Mouse (Mus musculus): ENCODE data around the gene Kcnip3. TPM values are rescaled to one million over a fixed set of nuclear protein-coding genes. Genes with fewer than 3 reads are reported as not detected.

Gene Kcnip3
- polyA plus RNA-seq, 1 experiment from 2014 or later, result 3.5 TPM

DNA sequence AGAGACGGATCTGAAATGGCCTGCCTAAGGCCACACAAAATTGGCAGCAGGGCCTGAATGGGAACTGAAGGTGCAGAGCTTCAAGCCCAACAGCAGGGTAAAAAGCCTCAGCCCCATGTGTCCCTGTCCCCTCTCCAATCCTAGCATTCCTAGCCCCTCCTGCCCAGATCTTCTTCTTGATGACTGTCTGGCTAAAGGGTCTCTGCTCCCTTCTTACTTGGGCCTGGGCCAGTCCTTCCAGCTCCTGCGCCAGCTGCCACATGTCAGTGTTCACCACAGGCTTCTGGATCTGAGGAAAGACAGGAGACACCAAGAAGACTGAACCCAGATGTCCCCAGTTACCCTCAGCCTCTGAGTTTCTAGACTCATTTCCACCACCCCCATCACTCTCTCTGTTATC, 9.7 kb upstream of the Kcnip3 start:
- no peak overlapping the region for H3K27ac ChIP-seq (replicated peaks)
- no peak overlapping the region for H3K4me3 ChIP-seq
- no peak overlapping the region for H3K9ac ChIP-seq (replicated peaks)
- H3K4me1 ChIP-seq, result no peaks in the 10 kb centered on the region
- no peak for ATAC-seq (ENCODE audit: low FRiP score, low read depth)
- peaks cover 18% of the 10 kb centered on the region for H3K27me3 ChIP-seq
- WGBS, result 86% methylated on average over 2 of the region's 2 CpGs
- no peaks in the 10 kb centered on the region for H3K36me3 ChIP-seq
- no peak overlapping the region for H3K4me2 ChIP-seq (replicated peaks)
- no peaks in the 10 kb centered on the region for H3K9me3 ChIP-seq

DNA sequence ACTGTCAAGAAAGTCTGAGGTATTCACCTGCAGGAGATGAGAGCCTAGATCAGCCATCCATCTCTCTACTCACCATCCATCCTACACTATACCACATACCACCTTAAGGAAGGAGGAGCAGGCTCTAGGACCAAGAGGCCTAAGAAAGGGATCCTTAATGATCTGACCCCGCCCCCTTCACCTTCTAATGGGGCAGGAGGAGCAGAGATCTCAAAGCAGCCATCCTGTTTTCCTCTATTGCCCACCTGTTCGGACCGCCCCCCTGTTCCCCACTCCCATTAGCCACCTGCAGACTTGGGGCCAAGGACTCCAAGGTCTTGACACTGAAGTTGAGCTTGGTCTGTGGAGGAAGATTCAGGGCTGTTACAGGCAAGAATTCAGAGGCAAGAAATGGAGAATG, 8.5 kb upstream of the Kcnip3 start:
- ATAC-seq (ENCODE audit: low FRiP score, low read depth), result no peak
- Histone ChIP-seq H3K4me2 (replicated peaks) (no peak overlapping the region), H3K4me1 (no peaks in the 10 kb centered on the region), H3K9ac (replicated peaks) (no peak overlapping the region), H3K27ac (replicated peaks) (no peak overlapping the region), H3K4me3 (no peak overlapping the region), H3K36me3 (no peaks in the 10 kb centered on the region), H3K27me3 (peaks cover 18% of the 10 kb centered on the region), H3K9me3 (no peaks in the 10 kb centered on the region)
- 76% methylated on average over 3 of the region's 3 CpGs for WGBS

DNA sequence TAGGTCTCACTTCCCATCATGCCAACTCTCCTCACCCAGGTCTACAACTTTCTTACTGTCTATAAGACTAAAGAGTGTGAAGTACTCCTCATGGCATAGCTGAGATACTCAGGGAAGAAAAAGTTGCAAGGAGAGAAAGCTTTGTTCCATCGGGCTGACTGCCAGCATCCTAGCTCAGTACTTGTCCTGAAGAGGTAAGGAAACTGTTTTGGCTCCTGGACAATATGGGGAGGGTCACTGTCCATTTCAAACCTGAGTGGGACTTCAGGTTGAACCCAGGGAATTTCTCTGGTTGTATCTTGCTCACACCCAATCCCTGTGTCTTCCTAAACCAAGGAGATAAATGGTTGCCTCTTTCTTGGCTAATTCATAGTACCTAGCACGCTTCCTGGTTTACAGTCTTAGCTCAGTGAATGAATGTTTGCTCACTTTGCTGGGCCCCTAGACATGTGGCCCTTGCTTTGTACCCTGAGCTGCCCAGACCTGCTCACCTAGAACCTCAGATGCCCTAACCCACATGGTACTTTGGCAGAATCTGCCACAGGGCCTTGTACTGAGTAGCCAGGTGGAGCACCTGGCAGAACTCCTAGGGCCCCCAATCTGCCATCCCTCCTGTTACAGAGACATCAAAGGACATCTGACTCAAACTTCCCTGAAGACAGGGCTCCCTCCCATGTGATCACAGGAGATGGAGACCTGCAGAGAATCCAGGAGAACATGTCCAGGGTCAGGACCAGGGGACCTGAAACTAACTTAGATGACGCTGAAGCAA, 3.3 kb upstream of the Kcnip3 start:
- Histone ChIP-seq H3K9ac (replicated peaks) (no peak overlapping the region), H3K27ac (replicated peaks) (no peak overlapping the region), H3K9me3 (no peaks in the 10 kb centered on the region), H3K4me3 (no peak overlapping the region), H3K27me3 (0 out of 2 replicates have a peak, but pooled peaks cover 5% of the 10 kb centered on the region), H3K4me1 (peaks cover 26% of the 10 kb centered on the region), H3K36me3 (no peaks in the 10 kb centered on the region), H3K4me2 (replicated peaks) (no peak overlapping the region)
- WGBS, result 81% methylated on average over 3 of the region's 3 CpGs
- no peak for ATAC-seq (ENCODE audit: low FRiP score, low read depth)

DNA sequence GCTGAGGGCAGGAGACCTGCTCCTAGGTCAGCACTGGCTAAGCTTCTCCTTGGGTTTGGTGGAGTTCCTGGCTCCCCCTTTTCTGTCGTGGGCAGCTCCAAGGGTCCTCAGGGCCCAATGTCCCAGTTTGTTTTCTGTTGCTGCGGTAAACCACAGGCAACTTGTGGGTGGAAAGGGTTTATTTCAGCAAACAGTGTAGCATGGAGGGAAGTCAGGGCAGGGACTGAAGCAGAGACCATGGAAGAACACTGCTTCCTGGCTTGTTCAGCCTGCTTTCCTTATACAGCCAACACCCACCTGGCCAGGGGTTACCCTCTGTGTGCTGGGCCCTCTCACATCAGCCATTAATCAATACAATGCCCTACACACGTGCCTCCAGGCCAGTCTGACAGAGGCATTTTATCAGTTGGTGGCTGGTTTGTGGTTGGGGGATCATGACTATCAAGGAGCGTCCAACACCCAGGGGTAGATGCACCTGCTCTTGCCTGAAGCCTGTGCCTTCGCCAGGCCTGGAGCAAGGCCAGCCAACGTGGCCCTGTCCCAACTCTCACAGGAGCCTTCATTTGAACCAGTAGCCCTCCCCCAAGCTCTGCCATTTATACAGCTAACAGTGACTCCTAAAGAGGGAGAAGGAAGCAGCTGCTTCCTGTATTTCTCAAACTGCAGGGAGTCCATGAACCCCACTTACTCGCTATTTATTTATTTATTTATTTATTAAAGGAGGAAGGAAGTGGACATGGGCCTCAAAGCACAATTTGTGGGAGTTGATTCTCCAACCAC, 2.2 kb upstream of the Kcnip3 start:
- H3K36me3 ChIP-seq, result no peaks in the 10 kb centered on the region
- no peak overlapping the region for H3K4me3 ChIP-seq
- no peak overlapping the region for H3K9ac ChIP-seq (replicated peaks)
- H3K27ac ChIP-seq (replicated peaks), result no peak overlapping the region
- no peak overlapping the region for H3K4me2 ChIP-seq (replicated peaks)
- peaks cover 30% of the 10 kb centered on the region for H3K4me1 ChIP-seq
- ATAC-seq (ENCODE audit: low FRiP score, low read depth), result no peak
- H3K9me3 ChIP-seq, result no peaks in the 10 kb centered on the region
- H3K27me3 ChIP-seq, result 0 out of 2 replicates have a peak, but pooled peaks cover 3% of the 10 kb centered on the region
- WGBS, result 70% methylated on average over 7 of the region's 7 CpGs

DNA sequence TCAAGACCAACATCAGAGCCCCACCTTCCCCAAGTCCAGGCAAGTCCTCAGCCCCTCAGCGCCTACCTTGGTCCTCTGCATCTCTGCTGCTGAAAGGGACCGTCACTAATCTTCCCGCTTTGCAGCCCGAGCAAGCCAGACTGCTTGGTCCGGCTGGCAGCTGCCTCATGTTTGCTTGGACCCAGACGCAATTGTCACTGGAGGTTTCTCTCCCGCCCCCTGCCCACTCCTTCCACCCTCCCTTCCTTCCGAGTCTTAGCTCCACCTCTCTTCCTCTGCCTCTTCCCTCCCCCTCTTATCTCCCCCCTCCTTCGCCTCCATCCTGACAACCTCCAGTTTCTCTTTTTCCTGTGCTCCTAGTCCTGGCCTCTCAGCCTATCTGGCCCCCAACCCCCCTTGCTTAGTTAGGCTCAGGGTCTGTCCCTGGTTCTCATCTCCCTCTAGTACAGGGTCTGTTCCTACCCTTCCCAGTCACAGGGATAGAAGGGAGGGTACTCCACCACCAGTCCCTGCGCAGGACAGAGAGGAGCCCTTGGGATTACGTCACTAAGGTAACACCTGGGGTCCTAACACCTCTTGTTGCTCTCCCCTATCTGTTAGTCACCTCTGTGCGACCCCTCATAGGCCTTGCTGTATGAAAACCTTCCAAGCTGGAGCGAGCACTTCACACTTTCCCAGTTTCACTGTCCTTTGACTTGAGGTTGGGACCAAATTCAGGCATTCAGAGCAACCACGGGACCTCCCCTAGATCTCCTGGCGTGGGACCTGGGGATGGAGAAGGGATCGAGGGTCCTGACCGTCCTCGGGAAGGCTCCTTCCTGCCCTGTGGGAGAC, 505 bp downstream of the Kcnip3 start:
- H3K27ac ChIP-seq (replicated peaks), result peak overlapping the region; percentile 70
- peak overlapping the region; percentile 58 for H3K4me2 ChIP-seq (replicated peaks)
- H3K9me3 ChIP-seq, result no peaks in the 10 kb centered on the region
- peaks cover 47% of the 10 kb centered on the region for H3K4me1 ChIP-seq
- H3K9ac ChIP-seq (replicated peaks), result peak overlapping the region; percentile 57
- H3K27me3 ChIP-seq, result no peaks in the 10 kb centered on the region
- ATAC-seq (ENCODE audit: low FRiP score, low read depth), result peak; percentile 78
- H3K4me3 ChIP-seq, result peak overlapping the region; percentile 37
- WGBS, result 1% methylated on average over 18 of the region's 18 CpGs
- H3K36me3 ChIP-seq, result no peaks in the 10 kb centered on the region

DNA sequence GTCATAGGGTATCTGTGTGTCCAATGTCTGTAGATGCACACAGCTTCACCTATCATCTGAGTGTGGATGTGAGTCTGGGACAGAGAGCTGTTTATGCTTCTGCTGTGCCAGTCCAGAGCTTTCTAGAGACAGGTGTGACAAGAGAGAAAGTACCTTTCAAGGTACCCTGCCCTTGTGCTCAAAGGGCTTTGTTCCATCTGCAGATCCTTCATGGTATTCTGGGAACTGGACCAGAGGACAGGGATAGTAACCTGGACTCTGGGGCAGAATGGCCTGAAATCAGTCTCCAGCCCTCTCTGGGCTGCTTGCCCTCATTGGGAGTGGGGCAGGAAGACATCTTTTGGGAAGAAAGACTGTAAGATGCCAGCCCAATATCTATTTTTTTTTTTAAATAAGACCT, 1.8 kb downstream of the Kcnip3 start:
- no peaks in the 10 kb centered on the region for H3K27me3 ChIP-seq
- no peaks in the 10 kb centered on the region for H3K9me3 ChIP-seq
- ATAC-seq (ENCODE audit: low FRiP score, low read depth), result no peak
- H3K27ac ChIP-seq (replicated peaks), result no peak overlapping the region
- H3K9ac ChIP-seq (replicated peaks), result no peak overlapping the region
- H3K36me3 ChIP-seq, result no peaks in the 10 kb centered on the region
- H3K4me3 ChIP-seq, result 0 out of 2 replicates have a peak overlapping the region, but pooled peaks have one; percentile 37
- H3K4me1 ChIP-seq, result peaks cover 47% of the 10 kb centered on the region
- peak overlapping the region; percentile 58 for H3K4me2 ChIP-seq (replicated peaks)

DNA sequence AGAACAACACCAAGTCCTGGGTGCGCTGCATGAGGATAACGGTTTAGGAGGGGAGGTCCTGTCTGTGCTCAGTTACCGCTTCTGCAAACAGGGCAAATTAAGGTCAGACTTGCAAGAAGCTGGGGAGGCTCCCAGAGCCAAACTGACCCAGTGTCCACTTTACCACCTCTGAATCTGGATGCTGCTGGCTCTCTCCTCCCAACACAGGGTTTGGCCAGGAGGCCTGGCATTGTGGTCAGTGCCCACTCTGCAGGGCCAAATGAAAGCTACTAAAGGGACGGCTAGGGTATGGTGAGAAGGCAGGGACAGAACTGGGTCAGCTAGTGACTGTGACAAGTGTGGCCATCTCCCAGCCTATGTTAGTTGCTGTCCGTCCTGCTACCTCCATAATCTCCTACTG, 2.6 kb downstream of the Kcnip3 start:
- Histone ChIP-seq H3K9me3 (no peaks in the 10 kb centered on the region), H3K4me1 (peaks cover 47% of the 10 kb centered on the region), H3K4me2 (replicated peaks) (peak overlapping the region; percentile 2; the same call in 1 of the 2 replicates), H3K4me3 (no peak overlapping the region), H3K27ac (replicated peaks) (no peak overlapping the region), H3K36me3 (no peaks in the 10 kb centered on the region), H3K9ac (replicated peaks) (no peak overlapping the region), H3K27me3 (no peaks in the 10 kb centered on the region)
- ATAC-seq (ENCODE audit: low FRiP score, low read depth), result no peak
- 87% methylated on average over 5 of the region's 5 CpGs for WGBS

DNA sequence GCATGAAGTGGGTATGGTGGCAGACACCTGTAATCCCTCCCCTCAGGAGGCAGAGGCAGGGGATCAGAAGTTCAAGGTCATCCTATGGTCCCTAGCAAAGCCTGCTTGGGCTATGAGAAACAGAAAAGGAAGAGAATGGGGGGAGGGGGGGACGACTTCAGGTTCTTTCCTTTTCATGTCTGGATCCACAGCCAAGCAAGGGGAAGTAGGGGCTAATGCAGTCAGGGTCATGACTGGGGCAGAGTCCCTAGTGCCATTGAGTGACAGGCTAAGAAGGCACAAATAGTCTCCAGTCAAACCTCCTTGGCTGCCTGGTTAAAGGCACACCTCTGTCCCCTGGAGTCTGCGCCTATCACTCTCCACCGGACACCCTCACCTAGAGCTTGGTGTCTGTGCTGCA, 3.1 kb downstream of the Kcnip3 start:
- Histone ChIP-seq H3K36me3 (no peaks in the 10 kb centered on the region), H3K4me2 (replicated peaks) (0 out of 2 replicates have a peak overlapping the region, but pooled peaks have one; percentile 2), H3K9me3 (no peaks in the 10 kb centered on the region), H3K4me1 (peaks cover 47% of the 10 kb centered on the region), H3K9ac (replicated peaks) (no peak overlapping the region), H3K27ac (replicated peaks) (no peak overlapping the region), H3K27me3 (no peaks in the 10 kb centered on the region), H3K4me3 (no peak overlapping the region)
- 71% methylated on average over 3 of the region's 3 CpGs for WGBS
- ATAC-seq (ENCODE audit: low FRiP score, low read depth), result no peak

DNA sequence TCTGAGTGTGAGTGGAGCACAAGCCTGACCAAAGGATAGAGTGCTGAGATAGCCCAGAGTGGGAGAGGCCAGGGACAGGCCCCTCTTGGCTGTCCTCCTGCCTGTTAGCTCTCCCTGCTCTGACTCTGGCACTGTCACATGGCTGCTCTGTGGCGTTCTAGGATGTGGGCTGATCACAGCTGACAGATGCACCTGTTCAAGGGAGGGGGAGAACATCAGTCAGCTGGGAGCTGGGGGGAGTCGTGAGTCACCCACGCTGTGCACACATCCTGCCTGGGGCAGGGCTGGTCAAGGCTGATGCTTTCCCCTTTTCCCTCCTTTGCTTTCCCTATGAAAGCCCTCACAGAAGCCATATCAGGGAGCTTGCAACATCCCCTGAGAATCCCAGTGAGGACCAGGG, 3.6 kb downstream of the Kcnip3 start:
- H3K9me3 ChIP-seq, result no peaks in the 10 kb centered on the region
- no peak overlapping the region for H3K4me3 ChIP-seq
- H3K27me3 ChIP-seq, result no peaks in the 10 kb centered on the region
- no peaks in the 10 kb centered on the region for H3K36me3 ChIP-seq
- no peak overlapping the region for H3K9ac ChIP-seq (replicated peaks)
- no peak for ATAC-seq (ENCODE audit: low FRiP score, low read depth)
- H3K4me2 ChIP-seq (replicated peaks), result 0 out of 2 replicates have a peak overlapping the region, but pooled peaks have one; percentile 7
- no peak overlapping the region for H3K27ac ChIP-seq (replicated peaks)
- WGBS, result 60% methylated on average over 3 of the region's 3 CpGs
- H3K4me1 ChIP-seq, result peaks cover 47% of the 10 kb centered on the region

DNA sequence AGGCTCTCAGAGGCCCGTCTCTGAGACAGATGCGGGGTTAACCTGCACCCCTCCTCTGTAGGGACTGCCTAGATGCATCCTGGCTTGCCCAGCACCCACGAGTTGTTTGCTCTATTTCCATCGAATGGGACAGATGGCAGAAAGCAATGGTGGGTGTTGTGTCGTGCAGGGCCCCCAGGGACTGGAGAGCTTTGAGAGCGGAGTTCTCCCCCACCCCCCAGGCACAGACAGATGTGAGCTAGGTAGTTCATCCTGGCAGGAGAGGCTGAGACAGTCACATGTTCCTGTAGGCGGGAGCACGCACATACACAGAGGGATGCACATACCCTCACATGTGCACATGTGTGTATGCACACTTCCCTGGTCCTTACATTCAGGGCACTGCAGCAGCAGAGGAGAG, 4.8 kb downstream of the Kcnip3 start:
- Histone ChIP-seq H3K9ac (replicated peaks) (no peak overlapping the region), H3K27ac (replicated peaks) (no peak overlapping the region), H3K4me2 (replicated peaks) (no peak overlapping the region), H3K4me1 (peaks cover 40% of the 10 kb centered on the region), H3K9me3 (no peaks in the 10 kb centered on the region), H3K27me3 (no peaks in the 10 kb centered on the region), H3K36me3 (no peaks in the 10 kb centered on the region), H3K4me3 (no peak overlapping the region)
- no peak for ATAC-seq (ENCODE audit: low FRiP score, low read depth)
- WGBS, result 72% methylated on average over 8 of the region's 8 CpGs

DNA sequence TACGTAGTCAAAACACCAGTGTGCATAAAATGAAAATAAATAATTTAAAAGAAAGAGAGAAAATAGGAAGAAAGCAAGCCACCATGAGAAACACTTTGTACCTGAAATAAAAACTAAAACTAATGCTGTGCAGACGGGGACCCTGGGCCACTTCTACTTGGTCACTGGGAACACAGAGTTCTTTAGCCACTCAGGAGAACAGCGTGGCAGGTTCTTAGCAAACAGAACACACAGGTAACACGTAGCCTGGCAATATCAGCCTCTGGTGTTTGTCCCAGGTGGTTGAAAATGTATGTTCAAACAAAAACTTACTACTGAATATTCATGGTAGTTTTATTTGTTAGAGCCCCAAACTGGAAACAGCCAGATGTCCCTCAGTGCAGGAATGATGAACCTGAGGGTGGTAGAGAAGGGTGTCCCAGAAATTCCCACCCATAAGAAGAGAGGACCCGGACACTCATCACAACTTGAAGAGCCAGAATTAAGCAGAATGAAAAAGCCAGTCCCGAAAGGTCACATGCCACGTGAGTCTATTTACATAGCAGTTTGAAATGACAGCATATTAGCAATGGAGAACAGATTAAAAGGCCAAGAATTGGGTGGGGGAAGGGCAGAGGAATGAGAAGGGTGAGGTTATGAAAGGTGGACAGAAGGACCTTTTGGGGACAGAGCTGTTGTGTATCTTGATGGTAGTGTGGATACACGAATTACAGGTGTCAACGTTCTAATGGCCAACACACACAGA, 7.3 kb downstream of the Kcnip3 start:
- 75% methylated on average over 9 of the region's 9 CpGs for WGBS
- no peak for ATAC-seq (ENCODE audit: low FRiP score, low read depth)
- H3K4me2 ChIP-seq (replicated peaks), result no peak overlapping the region
- H3K27ac ChIP-seq (replicated peaks), result no peak overlapping the region
- H3K36me3 ChIP-seq, result no peaks in the 10 kb centered on the region
- H3K9ac ChIP-seq (replicated peaks), result no peak overlapping the region
- no peaks in the 10 kb centered on the region for H3K9me3 ChIP-seq
- peaks cover 32% of the 10 kb centered on the region for H3K4me1 ChIP-seq
- no peaks in the 10 kb centered on the region for H3K27me3 ChIP-seq
- no peak overlapping the region for H3K4me3 ChIP-seq
